Mouse (Mus musculus) A20 (cell line): ENCODE measurements around the gene Rb1.

Experiments
- DNase-seq: peaks from one replicate; pipeline ENCODE4 v3.0.0-alpha.2; 2011; ENCODE audit warnings: low read depth, low spot score

Rb1 gene

GRCm38 (mm10) chr14:73162192-73162800 lies 163.3 kb downstream of the Rb1 start:
- no peak for DNase-seq

- no peak for DNase-seq
Observed at GRCm38 (mm10) chr14:73161303-73161702, 164.3 kb downstream of the Rb1 start.

GRCm38 (mm10) chr14:73148125-73148524 lies 177.5 kb downstream of the Rb1 start:
- no peak for DNase-seq

GRCm38 (mm10) chr14:73146721-73147120 lies 178.9 kb downstream of the Rb1 start:
- no peak for DNase-seq

GRCm38 (mm10) chr14:73145531-73145930 lies 180.1 kb downstream of the Rb1 start:
- no peak for DNase-seq

- no peak for DNase-seq
Observed at GRCm38 (mm10) chr14:73143710-73144420, 181.8 kb downstream of the Rb1 start.

GRCm38 (mm10) chr14:73142896-73143709 lies 182.5 kb downstream of the Rb1 start:
- peak; percentile 89 for DNase-seq

GRCm38 (mm10) chr14:73142421-73142895 lies 183.2 kb downstream of the Rb1 start:
- DNase-seq: no peak

GRCm38 (mm10) chr14:73141800-73142199 lies 183.8 kb downstream of the Rb1 start:
- DNase-seq: no peak

GRCm38 (mm10) chr14:73139866-73140265 lies 185.8 kb downstream of the Rb1 start:
- no peak for DNase-seq

- DNase-seq: no peak
Observed at GRCm38 (mm10) chr14:73138483-73138882, 187.1 kb downstream of the Rb1 start.

- no peak for DNase-seq
Observed at GRCm38 (mm10) chr14:73137234-73137633, 188.4 kb downstream of the Rb1 start.
